Mouse (Mus musculus) layer of hippocampus, adult 9-10 months (tissue): ENCODE data around the gene Gm35315.
A peak's percentile ranks its signal among the peaks of the same experiment; 100 is the strongest.
"Not testable (repeated sequence)": the region's sequence is repeated elsewhere in the genome, so short reads cannot be mapped to it uniquely, and the experiment has no call there.

Experiments
- DNase-seq: peaks from one replicate; pipeline ENCODE4 v3.0.0; 2022; ENCODE audit warnings: low spot score

Gene Gm35315

DNA sequence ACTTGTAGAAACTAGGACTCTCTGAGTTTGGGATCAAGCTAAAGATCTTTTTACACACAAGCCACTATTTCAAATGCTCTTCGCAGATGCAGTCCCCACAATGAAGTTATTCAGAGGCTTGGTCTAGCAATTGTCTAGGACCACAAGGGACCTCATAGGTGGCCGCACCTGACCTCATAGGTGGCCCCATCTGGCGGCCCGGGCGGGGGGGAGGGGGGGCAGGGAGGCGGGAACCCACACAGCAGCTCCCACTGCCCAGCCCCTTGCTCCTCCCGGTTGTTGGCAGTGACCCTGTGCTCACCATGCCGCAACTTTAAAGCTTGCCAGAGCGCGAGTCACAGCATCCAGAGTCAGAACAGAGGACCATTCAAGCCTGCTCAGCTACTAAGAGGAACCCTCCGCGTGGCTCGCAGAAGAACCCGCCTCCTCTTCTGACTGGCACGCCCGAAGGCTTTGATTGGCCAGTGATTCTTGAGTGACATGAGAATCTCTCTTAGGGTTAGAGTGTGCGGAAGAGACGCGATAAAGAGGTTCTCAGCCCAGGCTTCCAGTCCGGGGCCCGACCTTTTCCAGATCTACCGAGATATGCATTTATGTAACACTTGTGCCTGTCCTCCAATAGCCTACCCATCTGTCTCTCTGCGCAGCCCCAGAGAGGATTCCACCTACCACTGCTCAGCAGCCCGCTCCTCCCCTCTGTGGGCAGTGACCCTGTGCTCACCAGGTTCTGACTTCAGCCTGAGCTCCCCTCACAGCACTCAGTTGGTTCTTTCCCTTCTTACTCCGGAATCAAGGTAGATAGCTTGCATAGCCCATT, at the start of gene Gm35315:
Gene Gm35315, minus strand, starts transcription at position 391 of the 817 bp plus-strand sequence.
- DNase-seq: peak; percentile 95

DNA sequence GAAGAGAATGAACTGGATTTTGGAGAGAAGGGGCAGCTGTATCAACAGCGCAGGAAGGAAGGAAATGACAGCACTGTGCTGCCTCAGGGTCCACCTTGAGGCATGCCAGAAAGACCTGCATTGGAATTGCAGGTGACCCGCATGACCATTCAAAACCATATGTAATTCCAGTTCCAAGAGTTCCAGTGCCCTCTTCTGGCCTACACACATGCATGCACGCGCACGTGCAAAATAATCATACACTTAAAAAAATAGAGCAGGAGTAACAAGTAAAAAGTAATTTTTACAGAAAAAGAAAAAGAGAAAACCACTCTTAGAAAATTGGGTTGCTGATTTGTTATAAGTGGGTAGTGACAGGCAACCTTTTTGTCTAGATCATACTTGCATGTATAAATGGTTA, 48.8 kb upstream of the Gm35315 start:
- no peak for DNase-seq

DNA sequence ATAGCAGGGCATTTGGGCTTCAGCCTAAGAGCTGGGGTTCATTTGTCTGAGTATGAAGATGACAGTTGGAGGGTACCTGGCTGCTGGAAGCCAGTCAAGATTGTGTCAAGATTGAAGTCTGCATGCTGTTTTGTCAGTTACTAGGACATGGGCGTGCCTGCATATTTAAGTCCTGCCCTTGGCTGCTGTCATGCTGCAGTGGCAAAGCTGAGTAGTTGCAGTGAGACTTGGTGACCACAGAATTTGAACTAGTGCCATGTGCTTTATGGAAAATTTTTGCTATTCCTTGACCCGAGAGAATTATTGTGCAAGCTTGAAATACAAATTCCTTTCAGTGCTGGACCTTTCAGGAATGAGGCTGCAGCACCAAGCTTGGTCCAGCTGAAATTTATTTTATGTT, 48.1 kb upstream of the Gm35315 start:
- no peak for DNase-seq

DNA sequence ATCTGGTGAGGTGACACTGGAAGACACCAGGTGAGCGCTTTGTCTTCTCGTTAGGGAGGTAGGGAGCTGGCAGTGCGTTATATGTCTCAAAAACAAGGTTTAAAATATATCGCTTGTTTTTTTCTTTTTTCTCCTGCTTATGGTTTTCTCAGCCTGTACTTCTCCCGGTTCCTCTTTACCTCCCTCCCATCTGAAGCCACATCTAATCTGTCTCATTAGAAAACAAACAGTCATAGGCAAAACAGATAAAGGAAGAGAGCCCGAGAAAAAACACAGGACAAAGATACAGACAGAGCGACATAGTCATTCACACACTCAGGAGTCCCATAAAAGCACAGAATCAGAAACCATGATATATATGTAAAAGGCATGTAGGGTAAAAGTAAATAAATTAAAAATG, 46.2 kb upstream of the Gm35315 start:
- no peak for DNase-seq

DNA sequence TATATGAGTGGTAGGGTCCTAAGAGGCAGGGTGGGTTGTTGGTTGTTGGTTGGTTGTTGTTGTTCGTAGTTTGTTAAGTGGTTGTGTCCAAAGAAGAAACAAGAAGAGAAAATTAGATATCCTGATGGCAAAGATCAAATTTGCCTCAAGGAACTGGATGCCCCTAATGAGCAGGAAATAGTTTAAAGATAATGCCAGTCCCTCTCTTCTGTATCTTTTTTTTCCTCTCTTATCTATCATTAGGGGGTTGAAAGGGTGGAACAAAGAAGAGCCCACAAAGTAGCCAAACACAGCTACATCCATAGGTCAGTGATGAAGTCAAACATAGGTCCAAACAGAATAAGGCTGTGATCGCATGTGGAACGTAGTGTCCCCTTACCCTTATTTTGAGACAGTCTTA, 45.1 kb upstream of the Gm35315 start:
- DNase-seq: no peak

DNA sequence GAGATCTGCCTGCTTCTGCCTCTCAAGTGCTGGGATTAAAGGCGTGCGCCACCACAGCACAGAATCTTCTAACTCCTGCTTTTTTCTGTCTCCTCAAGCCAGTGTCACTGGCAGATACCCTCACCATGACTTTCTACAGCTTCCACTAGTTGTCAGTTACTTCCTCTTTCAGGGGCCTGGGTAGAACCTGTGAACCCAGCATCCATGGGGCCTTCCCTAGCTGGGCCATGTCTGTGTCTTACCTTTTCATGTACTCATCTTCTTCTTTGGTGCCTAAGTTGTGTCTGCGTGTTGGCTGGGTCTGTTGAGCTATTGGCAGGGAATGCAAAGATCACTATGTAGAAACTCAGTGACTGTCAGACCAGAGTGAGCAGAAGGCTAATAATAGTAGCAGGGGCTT, 43.6 kb upstream of the Gm35315 start:
- no peak for DNase-seq

DNA sequence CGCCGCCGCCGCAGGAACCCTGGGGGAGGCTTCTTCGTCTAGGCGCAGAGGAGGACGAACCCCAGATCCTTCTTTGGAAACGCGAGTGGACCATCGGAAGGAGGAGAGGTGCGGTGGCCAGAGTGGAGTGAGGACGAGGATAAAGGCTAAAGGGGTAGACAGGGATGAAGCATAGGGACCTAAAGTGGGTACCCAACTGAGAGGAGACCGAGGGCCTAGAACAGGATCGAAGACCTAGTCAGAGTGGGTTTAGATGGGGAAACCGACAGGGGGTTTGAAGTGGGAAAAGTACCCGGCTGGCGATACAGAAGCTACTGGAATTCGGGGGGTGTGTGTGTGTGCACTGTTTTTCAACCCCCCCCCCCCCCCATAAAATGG, 41.9 kb upstream of the Gm35315 start:
- no peak for DNase-seq

DNA sequence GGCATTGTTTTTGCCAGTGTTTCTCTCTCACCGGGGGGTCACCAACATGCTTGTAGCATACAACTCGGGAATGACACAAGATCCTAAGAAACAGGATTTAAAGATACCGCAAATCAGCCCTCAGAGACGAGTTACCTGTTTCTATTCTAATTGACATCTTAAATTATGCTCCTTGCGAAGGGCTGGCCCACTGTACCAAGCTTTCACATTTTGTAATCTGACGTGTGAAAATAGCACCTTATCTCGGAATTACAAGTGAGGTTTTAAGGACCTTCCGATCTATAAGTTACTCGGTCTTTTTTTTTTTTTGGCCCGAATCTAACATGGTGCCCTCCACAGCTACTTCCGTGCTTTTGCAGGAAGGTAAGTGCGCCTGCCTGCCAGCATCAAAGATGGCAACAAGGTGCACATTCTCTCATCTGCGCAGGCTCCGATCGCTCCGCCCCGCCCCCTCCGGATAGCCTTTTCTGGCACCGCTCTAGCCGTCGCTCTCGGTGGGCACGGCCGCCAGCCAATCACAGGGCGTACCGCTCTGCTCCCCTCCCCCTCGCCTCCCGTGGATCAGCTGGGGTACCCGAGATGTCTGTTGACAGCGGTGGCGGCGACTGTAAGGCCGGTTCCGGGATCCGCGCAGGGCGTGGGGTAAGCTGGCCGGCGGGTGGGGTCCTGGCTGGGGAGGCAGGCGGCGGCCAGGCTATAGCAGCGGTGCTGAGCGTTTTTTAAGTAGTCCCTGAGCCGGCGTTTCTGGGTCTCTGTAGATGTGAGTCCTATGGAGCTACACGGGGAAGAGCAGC, 41.3 kb upstream of the Gm35315 start, which contains the start of gene Chfr:
Gene Chfr, plus strand, starts transcription at position 550 of the 794 bp plus-strand sequence.
- peak; percentile 98 for DNase-seq

DNA sequence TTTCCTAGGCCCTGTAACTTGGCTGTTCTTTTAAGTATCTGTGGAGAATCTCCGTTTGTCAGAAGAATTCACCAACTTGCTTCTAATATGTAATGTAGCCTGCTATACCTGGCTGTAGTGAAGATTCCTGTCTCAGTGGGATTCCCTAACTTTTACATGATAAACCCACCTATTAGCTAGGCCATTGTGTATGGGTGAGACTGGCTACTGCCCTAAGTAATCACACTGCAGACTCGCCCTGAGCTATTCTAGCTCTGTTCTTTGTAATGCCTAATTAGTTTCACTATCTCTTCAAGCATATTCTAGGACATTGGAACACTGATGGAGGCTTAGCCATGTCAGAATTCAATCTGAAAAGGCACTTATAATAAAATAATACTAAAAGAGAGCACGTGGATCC, 28.2 kb upstream of the Gm35315 start:
- DNase-seq: not testable (repeated sequence)

DNA sequence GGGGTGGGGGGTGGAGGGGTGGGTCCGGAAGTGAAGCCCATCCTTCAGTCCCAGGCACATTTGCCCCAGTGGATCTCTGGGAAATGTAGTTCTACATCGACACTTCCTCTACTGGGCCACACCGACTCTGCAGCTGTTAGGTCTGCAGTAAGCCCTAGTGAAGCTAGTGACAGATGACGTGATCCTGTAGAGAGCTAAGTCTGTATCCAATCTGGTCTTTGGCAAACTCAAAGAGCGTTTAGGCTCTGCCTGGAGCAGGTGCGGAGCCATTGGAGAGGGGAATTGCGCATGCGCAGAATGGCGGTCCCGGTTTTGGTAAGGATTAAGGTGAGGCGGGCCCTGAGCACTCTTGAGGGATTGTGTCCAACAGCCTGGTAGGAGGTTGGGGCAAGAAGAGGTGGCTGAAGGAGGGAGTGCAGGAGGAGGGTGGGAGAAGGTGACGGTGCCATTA, 15.8 kb upstream of the Gm35315 start, which contains the start of gene Zfp605:
Gene Zfp605, plus strand, starts transcription at position 102 of the 451 bp plus-strand sequence.
- peak; percentile 92 for DNase-seq

DNA sequence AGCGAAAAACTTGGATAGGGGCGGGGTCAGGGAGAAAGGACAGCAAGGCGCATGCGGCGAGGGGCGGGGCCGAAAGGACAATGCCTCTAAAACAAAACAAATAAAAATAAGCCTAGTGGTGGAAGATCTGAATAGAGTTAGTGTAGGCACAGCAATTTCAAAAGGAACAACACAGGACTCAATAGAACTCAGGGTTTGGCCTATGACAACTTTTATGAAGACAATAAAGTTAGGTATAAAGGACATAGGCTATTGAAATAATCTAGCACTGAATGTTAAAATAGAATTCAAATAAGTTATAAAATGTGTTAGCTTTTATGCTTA, 14.0 kb upstream of the Gm35315 start:
- no peak for DNase-seq

DNA sequence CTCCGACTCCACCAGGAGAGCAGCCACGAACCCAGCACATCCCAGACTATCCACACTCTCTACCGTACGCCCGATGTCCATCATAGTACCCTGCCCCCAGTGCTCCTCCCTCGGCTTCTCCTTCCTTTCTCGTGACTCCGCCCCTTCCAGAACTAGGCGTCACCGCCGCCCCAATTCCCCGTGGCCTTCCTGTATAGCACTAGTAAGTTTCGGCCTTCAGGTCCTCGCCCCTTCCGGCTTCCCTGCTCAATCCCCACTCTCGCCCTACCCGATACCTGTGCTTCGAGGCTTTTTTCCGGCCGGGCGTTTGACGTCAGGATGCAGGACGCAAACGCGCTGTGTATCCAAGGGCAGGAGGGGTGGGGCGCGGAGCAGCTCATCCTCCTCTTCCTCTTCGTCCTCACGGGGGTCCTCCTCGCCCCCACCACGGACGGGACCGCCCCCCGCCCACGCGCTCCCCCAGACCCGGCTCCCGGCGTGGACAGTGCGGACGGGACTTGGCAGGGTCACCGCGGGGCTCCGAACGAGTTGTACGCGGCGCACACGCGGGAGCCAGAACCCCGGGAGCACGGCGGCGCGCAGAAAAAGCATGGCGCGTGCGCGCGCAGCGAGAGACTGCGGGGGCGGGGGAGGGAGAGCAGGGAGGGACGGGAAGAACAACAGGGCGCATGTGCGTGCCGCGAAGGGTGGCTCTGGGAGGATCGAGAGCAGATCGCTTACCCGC, 13.5 kb upstream of the Gm35315 start, which contains the start of gene Gtpbp6:
Gene Gtpbp6, minus strand, starts transcription at position 617 of the 724 bp plus-strand sequence.
- peak; percentile 83 for DNase-seq

DNA sequence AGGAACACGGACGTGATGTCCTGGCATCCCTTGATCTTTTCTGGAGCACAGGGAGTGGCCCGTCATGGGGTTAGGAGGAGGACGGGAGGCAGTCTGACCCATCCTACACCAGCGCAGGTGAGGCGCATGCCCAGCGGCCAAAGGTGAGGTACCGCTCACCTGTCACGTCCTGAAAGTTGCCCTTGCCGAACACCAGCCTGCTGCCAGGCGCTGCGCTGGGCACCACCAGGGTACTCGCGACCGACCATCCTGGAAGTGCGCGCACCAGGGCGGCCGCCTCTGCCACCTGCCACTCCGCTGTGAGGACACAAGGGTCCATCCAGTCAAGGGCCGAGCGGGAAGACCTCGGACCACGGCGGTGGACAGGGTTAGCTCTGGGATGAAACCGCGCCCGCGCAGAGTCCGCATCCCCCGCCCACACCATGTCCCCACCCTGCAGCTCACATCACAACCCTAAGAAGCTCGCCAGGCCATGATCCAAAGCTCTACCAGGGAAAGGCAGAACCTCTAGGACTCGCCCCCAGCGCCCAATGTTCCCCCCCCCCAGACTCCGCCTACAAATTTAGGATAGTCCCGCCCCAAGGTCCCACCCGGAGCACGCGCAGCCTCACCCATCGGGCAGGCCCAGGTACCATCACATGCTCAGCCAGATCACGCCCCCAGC, 12.8 kb upstream of the Gm35315 start:
- DNase-seq: no peak

DNA sequence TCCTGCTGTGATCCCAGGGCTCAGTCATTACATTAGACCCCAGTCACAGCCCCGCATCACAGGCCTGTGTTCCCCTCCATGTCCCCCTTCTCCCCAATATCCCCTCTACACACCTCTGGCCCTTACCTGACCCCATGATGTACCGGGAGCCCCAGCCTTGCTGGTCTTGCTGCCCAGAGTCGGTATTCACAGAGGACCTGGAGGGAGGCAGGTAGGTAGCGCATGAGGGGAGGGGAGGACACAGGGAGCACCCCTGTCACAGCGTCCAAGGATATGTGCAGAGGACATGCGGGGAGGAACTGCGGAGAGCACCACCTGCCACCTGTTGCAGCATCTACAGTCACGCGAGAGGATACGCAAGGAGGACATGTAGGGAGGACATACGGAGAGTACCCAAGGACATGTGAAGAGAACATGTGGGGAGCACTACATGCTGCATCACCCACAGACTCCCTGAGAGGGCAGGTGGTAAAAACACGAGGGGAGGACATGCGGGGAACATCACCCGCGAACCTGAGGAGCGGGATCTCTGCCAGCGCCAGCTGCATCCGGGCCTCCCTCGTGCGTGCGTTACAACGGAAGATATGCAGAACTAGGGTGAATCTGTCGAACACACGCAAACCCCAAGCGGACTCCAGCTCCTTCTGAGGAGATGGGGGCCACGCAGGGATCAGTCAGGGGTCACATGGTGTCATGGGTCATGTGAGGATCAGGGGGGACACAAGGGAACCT, 12.1 kb upstream of the Gm35315 start:
- no peak for DNase-seq

DNA sequence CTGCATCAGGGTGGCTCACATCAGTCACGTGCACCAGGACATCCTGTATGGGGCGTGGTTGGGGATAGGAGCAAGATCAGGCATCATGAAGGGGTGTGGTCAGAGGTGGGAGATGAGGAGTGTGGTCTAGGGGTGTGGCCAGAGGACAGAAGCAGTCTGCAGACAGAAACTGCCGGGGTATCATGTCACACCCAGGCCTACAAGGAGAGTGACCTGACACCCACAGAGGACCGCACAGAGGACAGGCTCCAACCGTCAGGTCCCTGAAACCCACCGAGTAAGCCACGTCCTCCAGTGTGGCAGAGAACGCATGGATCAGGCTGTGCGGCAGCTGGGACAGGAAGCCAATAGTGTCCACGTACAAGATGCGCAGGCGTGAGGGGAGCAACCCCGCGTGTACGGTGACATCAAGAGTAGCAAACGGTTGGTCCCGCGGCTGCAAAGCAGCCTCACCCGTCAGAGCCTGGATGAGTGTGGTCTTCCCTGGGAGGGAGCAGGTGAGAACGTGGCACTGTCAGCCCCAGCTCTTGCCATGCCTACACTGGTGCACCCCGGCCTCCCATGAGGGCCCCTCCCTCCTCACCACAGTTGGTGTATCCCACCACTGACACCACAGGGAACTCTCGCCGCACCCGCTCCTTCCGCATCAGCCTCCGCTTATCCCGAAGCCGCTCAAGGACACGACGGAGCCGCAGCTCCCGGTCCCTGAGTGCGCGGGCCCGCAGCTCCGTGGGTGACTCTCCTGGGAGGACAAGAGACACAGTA, 10.6 kb upstream of the Gm35315 start:
- no peak for DNase-seq

DNA sequence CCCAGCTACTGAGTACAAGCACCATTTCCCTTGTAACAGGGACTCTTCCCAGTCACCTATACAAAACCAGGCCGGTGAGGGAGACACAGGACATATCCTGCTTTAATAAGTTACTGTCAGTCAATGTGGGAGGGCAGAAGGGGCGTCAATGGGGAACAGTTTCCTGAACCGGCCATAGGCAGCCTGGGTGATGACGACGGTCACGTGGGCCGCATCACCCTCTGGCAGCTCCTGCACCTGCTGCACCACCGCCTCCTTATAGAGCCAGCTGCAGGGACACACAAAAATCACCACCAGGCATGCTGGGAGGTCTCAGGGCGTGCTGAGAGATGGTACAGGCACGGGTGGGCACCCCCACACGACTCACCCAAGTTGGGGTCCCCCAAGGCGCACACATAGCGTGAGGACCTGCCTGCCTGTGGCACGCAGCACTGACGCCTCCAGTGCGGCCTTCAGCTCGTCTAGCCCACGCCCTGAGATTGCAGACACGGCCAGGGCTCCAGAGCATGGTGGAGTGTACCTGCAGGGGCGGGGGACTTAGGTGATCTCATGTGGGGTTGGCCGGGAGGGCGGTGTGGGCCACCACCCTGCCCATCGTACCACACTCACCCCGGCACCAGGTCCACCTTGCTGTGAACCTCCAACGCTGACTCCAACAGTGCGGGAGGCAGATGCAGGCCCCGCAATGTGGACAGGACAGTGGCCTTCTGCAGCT, 9.8 kb upstream of the Gm35315 start:
- DNase-seq: no peak

DNA sequence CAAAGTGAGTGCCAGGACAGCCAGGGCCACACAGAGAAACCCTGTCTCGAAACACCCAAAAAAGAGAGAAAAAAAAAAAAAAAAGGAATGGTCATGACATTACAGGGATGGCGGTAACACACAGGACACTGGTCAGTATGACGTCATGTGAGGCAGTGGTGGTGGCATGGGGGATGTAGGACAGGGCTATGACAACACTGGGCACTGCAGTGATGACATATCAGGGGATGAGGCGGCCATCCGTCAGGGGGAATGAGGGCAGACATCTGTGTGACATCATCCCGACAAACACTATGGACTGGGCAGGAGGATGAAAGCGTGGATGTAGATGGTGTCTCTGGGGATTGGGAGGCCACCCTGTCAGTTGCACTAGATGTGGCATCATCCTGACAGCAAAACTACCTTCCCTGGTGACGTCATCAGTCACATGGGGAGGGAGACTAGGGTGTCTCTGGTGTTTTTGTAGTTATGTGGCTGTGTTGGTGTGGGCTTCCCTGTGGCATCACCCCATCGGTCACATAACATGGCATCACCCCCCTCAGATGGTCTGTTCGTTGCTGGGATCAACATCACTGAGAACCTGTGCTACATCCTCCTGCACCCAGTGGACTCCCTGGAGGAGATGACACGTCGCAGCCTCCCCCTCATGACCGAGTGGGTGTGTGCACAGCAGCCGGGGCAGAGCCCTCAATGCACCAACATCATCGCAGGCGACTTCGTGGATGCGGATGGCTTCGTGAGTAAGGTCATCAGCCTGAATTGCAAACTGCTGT, 8.8 kb upstream of the Gm35315 start:
- DNase-seq: no peak

DNA sequence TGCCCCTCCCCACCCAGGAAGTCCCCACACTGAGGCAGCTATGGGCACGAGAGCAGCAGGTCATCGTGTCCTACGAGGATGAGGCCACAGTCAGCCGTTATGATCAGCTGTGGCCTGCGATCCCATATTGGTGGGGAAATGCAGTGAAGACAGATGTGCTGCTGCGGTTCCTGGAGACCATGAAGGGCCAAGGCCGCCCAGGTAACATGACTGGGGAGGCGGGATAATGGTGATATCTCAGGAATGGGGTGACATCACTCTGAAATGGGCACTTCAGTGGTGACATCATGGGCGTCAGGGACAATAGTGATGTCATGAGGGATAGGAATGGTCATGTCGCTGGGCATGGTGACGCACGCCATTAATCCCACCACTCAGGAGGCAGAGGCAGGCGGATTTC, 8.2 kb upstream of the Gm35315 start:
- no peak for DNase-seq
